Mouse (Mus musculus) ES-Bruce4 (cell line): Measurements from ENCODE around the gene Hdgfl1.

Experiments
- CTCF ChIP-seq: IDR thresholded peaks from one replicate; pipeline ENCODE4 v1.8.1; 2011; ENCODE audit warnings: low read depth, low read length
- EP300 ChIP-seq: IDR thresholded peaks from 2 replicates; pipeline ENCODE4 v1.6.1; 2011; ENCODE audit warnings: low read depth, low read length; ENCODE audit not compliant: insufficient read depth
- POLR2A ChIP-seq: IDR thresholded peaks from one replicate; pipeline ENCODE4 v1.8.1; 2011; ENCODE audit warnings: low read length; ENCODE audit not compliant: insufficient read depth

GRCm38 (mm10) chr13:26769955-26770354, at the start of gene Hdgfl1:
- TF ChIP-seq POLR2A = no peak
- TF ChIP-seq CTCF = no peak
- TF ChIP-seq EP300 = no peak
